Mouse (Mus musculus) stomach, embryonic 15.5 days (tissue): ENCODE data around the gene Rab40b. TPM values are rescaled to one million over a fixed set of nuclear protein-coding genes. Genes with fewer than 3 reads are reported as not detected.
"Not testable (repeated sequence)": the region's sequence is repeated elsewhere in the genome, so short reads cannot be mapped to it uniquely, and the experiment has no call there.

ENCODE experiments used
- ATAC-seq: fragments of 200-750 bp; cut with Nextera tagmentation; 2 replicates; pipeline ENCODE4 v1.8.0; 2017; ENCODE audit warnings: low read depth, moderate number of reproducible peaks, moderate TSS enrichment; ENCODE audit not compliant: insufficient read depth, low FRiP score
- H3K27ac ChIP-seq: fragments of 300-500 bp; sonication (generic); 2 replicates; pipeline ENCODE4 v1.5.1; 2015; ENCODE audit warnings: mild to moderate bottlenecking, inconsistent platforms
- H3K27me3 ChIP-seq: fragments of 300-500 bp; sonication (generic); replicated peaks from 2 replicates; pipeline ENCODE4 v1.6.1; 2015; ENCODE audit warnings: inconsistent platforms
- H3K36me3 ChIP-seq: fragments of 300-500 bp; sonication (generic); 2 replicates; pipeline ENCODE4 v1.6.1; 2015; ENCODE audit warnings: inconsistent platforms
- H3K4me1 ChIP-seq: fragments of 300-500 bp; sonication (generic); 2 replicates; pipeline ENCODE4 v1.6.1; 2015; ENCODE audit warnings: inconsistent platforms
- H3K4me2 ChIP-seq: fragments of 300-500 bp; sonication (generic); 2 replicates; pipeline ENCODE4 v1.6.1; 2015; ENCODE audit warnings: mild to moderate bottlenecking, inconsistent platforms
- H3K4me3 ChIP-seq: fragments of 300-500 bp; sonication (generic); replicated peaks from 2 replicates; pipeline ENCODE4 v1.5.1; 2015; ENCODE audit warnings: inconsistent platforms
- H3K9ac ChIP-seq: fragments of 300-500 bp; sonication (generic); 2 replicates; pipeline ENCODE4 v1.6.1; 2015; ENCODE audit warnings: inconsistent platforms
- H3K9me3 ChIP-seq: fragments of 300-500 bp; sonication (generic); 2 replicates; pipeline ENCODE4 v1.6.1; 2016; ENCODE audit warnings: inconsistent platforms
- WGBS: fragments of 180-500 bp; shearing (Covaris S2); methylation state at CpG from one replicate; pipeline ENCODE4 v1.1.7; 2015; 5-methylcytosine and 5-hydroxymethylcytosine counted together
- polyA plus RNA-seq: library from polyadenylated mRNA; unstranded; fragments of >200 nt; fragmentation: Nextera tagmentation; extraction: Ambion mirVana; gene quantifications from 2 replicates; pipeline ENCODE4 v1.2.1, GENCODE M21; 2015

The Rab40b gene
- polyA plus RNA-seq, 1 experiment from 2014 or later, result 7.6 TPM

DNA sequence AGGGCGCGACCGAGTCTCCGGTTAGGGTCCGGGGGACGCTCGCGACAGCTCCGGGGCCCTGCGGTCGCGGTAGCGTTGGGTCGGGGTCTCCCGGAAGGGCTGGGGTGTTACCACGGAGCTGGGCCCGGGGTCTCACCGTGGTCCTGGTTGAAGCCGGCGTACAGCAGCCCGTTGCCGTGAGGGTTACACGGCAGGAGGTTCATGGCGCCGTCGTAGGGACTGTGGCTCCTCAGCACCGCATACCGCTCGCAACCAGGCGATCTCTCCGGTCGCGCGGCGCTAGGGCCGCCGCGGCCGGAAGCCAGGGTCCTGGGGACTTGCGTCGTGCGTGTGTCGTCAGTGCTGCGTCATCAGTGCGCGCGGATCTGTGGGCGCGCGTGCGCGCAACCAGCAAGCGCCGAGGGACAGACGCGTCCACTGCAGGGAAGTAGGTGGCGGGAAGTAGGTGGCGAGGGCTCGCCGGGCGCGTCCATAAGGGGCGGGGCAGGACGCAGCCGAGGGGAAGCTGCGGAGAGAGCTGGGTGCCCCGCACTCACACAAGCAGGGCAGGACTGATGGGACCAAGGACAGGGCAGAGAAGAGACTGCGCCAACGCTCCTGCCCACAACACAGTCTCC lies 33.9 kb downstream of the Rab40b start, which contains the start of gene Wdr45b:
Gene Wdr45b (minus strand): TSS at position 355 of the 617 bp plus-strand sequence.
- under 1% methylated on average over 69 of the region's 69 CpGs for WGBS
- H3K4me3 ChIP-seq, result peak within 1 kb of the TSS; percentile 87
- ATAC-seq, result peak; percentile 96

DNA sequence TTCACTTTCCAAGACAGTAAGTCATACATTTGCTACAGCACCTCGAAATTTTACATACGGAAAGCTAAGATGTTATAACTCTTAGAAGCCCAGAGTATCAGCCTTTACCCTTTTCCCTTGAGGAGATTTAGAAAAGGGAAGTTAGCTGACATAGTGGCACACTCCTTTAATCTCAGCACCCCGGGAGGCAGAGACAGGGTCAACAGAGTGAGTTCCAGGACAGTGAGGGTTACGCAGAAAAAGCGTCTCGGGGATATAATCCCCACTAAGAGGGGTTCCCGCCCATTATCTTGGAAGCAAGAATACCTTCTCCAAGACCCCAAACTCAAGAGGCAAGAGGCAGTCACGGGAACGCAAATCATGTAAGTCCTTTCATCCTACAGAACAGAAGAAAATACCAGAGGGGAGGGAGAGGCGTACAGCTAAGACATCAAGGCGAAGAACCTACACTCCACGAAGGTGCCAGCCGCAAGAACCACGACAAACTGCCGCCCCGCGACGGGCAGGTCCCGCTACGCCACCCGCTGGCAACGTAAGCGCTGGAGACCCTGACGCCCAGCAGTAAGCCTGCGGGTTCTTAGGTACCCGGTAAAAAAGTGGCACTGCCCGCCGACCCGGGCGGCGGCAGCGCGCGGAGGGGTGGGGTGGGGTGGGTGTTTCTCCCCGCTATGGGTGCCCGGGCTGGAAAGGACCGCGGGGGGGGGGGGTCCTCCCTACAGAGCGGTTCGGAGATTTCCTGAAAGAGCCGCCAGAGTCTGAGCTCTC lies 34.5 kb downstream of the Rab40b start:
- H3K27ac ChIP-seq, result peak overlapping the region; percentile 84
- H3K4me1 ChIP-seq, result peaks cover 12% of the 10 kb centered on the region
- H3K9ac ChIP-seq, result peak overlapping the region; percentile 64
- no peaks in the 10 kb centered on the region for H3K9me3 ChIP-seq
- peak; percentile 29; the same call in 1 of the 2 replicates for ATAC-seq
- H3K4me3 ChIP-seq, result peak overlapping the region; percentile 87
- peak overlapping the region; percentile 83 for H3K4me2 ChIP-seq
- WGBS, result 2% methylated on average over 40 of the region's 41 CpGs
- no peaks in the 10 kb centered on the region for H3K36me3 ChIP-seq
- no peaks in the 10 kb centered on the region for H3K27me3 ChIP-seq

More for the DNA sequence above, 33.9 kb downstream of the Rab40b start, which contains the start of gene Wdr45b:
- H3K4me2 ChIP-seq, result peak within 1 kb of the TSS; percentile 83
- H3K9ac ChIP-seq, result peak within 1 kb of the TSS; percentile 64
- H3K36me3 ChIP-seq, result no peaks in the 10 kb centered on the region
- H3K27me3 ChIP-seq, result no peaks in the 10 kb centered on the region
- peaks cover 12% of the 10 kb centered on the region for H3K4me1 ChIP-seq
- no peaks in the 10 kb centered on the region for H3K9me3 ChIP-seq
- H3K27ac ChIP-seq, result peak within 1 kb of the TSS; percentile 84

GRCm38 (mm10) chr11:121348727-121349126 lies 39.3 kb downstream of the Rab40b start:
- peaks cover 15% of the 10 kb centered on the region for H3K36me3 ChIP-seq
- not testable (repeated sequence) for H3K9me3 ChIP-seq, ATAC-seq, H3K4me2 ChIP-seq, H3K4me3 ChIP-seq, H3K9ac ChIP-seq, H3K27me3 ChIP-seq, H3K27ac ChIP-seq
- H3K4me1 ChIP-seq, result peaks cover 10% of the 10 kb centered on the region
- WGBS, result 77% methylated on average over 3 of the region's 3 CpGs

- Histone ChIP-seq H3K9me3 (no peaks in the 10 kb centered on the region), H3K4me3 (no peak overlapping the region), H3K27me3 (no peaks in the 10 kb centered on the region), H3K4me2 (no peak overlapping the region), H3K36me3 (peaks cover 15% of the 10 kb centered on the region), H3K27ac (no peak overlapping the region), H3K9ac (no peak overlapping the region), H3K4me1 (peaks cover 7% of the 10 kb centered on the region)
- ATAC-seq, result no peak
- 83% methylated on average over 2 of the region's 2 CpGs for WGBS
Observed at GRCm38 (mm10) chr11:121348166-121348565, 39.9 kb downstream of the Rab40b start.

GRCm38 (mm10) chr11:121347036-121347435 lies 41.0 kb downstream of the Rab40b start:
- WGBS, result 87% methylated on average over 2 of the region's 2 CpGs
- Histone ChIP-seq H3K4me1 (no peaks in the 10 kb centered on the region), H3K4me3 (no peak overlapping the region), H3K9me3 (no peaks in the 10 kb centered on the region), H3K27me3 (no peaks in the 10 kb centered on the region), H3K36me3 (peaks cover 15% of the 10 kb centered on the region), H3K27ac (no peak overlapping the region), H3K9ac (no peak overlapping the region), H3K4me2 (no peak overlapping the region)
- no peak for ATAC-seq

DNA sequence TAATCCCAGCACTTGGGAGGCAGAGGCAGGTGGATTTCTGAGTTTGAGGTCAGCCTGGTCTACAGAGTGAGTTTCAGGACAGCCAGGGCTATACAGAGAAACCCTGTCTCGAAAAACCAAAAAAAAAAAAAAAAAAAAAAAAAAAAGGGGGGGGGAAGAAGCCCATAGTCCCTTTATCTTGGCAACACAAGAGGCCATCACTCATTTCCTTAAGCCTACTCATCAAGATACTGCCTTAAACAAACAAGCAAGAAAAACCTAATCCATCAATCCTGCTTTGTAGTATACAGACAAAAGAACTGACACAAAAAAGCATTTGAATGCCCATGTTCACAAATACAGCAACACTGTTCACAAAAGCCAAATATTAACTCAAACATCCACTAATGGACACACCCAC lies 45.6 kb downstream of the Rab40b start:
- H3K4me1 ChIP-seq, H3K27me3 ChIP-seq, H3K9me3 ChIP-seq, H3K27ac ChIP-seq, ATAC-seq, H3K4me3 ChIP-seq, H3K4me2 ChIP-seq, H3K9ac ChIP-seq: not testable (repeated sequence)
- WGBS, result 13% methylated on average over 1 of the region's 1 CpGs
- peaks cover 16% of the 10 kb centered on the region for H3K36me3 ChIP-seq

GRCm38 (mm10) chr11:121340287-121340686 lies 47.8 kb downstream of the Rab40b start:
- H3K4me2 ChIP-seq, result no peak overlapping the region
- no peaks in the 10 kb centered on the region for H3K9me3 ChIP-seq
- peaks cover 14% of the 10 kb centered on the region for H3K36me3 ChIP-seq
- H3K4me1 ChIP-seq, result no peaks in the 10 kb centered on the region
- H3K27me3 ChIP-seq, result no peaks in the 10 kb centered on the region
- no peak overlapping the region for H3K4me3 ChIP-seq
- 77% methylated on average over 1 of the region's 1 CpGs for WGBS
- no peak for ATAC-seq
- H3K9ac ChIP-seq, result no peak overlapping the region
- H3K27ac ChIP-seq, result no peak overlapping the region

DNA sequence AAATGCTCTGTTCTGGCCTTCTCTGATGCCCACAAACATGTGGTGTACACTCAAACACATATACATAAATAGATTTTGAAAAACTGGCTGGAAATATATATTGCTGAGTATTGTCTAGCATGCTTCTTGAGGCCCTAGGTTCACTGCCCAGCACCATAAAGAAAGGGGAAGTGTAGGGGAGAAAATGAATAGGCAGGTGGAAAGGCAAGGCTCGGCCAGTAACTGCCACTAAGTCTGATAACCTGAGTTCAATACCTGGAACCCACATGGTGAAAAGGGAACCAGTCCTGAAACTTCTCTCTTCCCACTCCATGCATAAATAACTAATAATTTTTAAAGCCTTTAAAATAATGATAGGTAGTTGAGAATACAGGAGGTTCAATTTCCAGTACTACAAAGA lies 48.4 kb downstream of the Rab40b start:
- peaks cover 17% of the 10 kb centered on the region for H3K36me3 ChIP-seq
- H3K27me3 ChIP-seq, result no peaks in the 10 kb centered on the region
- H3K9me3 ChIP-seq, result no peaks in the 10 kb centered on the region
- no peaks in the 10 kb centered on the region for H3K4me1 ChIP-seq
- no peak overlapping the region for H3K4me3 ChIP-seq
- H3K9ac ChIP-seq, result no peak overlapping the region
- ATAC-seq, result no peak
- WGBS, result 88% methylated on average over 1 of the region's 1 CpGs
- no peak overlapping the region for H3K27ac ChIP-seq
- H3K4me2 ChIP-seq, result no peak overlapping the region

- Histone ChIP-seq H3K27me3 (no peaks in the 10 kb centered on the region), H3K4me2 (no peak overlapping the region), H3K36me3 (peaks cover 39% of the 10 kb centered on the region), H3K4me3 (no peak overlapping the region), H3K27ac (no peak overlapping the region), H3K9me3 (no peaks in the 10 kb centered on the region), H3K4me1 (no peaks in the 10 kb centered on the region), H3K9ac (no peak overlapping the region)
- WGBS, result 88% methylated on average over 3 of the region's 3 CpGs
- no peak for ATAC-seq
Observed at GRCm38 (mm10) chr11:121331641-121332040, 56.4 kb downstream of the Rab40b start.

DNA sequence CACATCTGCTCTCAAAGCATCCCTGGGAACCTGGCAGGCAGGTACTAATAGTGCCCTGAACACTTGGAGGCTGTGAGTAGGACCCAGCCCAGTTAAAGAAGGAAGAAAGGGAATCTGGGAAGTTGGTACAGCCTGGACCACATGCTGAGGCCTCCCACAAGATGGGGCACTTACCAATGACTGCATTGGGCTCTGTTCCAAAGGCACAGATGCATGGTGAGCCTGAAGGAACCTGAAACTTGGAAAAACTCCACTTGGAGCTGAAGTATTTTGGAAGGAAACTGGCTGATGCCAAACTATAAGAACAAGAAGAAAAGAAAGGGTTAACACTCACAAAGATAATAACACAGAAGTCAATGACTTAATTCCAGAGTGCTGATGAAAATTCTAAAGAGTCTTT lies 59.4 kb downstream of the Rab40b start:
- Histone ChIP-seq H3K36me3 (peaks cover 27% of the 10 kb centered on the region), H3K9me3 (no peaks in the 10 kb centered on the region), H3K27me3 (no peaks in the 10 kb centered on the region), H3K27ac (no peak overlapping the region), H3K4me1 (no peaks in the 10 kb centered on the region), H3K4me2 (no peak overlapping the region), H3K4me3 (no peak overlapping the region), H3K9ac (no peak overlapping the region)
- no peak for ATAC-seq

GRCm38 (mm10) chr11:121328206-121328605 lies 59.8 kb downstream of the Rab40b start:
- Histone ChIP-seq H3K27ac (no peak overlapping the region), H3K4me2 (no peak overlapping the region), H3K4me1 (no peaks in the 10 kb centered on the region), H3K36me3 (peaks cover 27% of the 10 kb centered on the region), H3K9ac (no peak overlapping the region), H3K27me3 (no peaks in the 10 kb centered on the region), H3K9me3 (no peaks in the 10 kb centered on the region), H3K4me3 (no peak overlapping the region)
- 95% methylated on average over 9 of the region's 9 CpGs for WGBS
- no peak for ATAC-seq

- Histone ChIP-seq H3K27ac (no peak overlapping the region), H3K4me3 (no peak overlapping the region), H3K4me2 (no peak overlapping the region), H3K9ac (no peak overlapping the region), H3K4me1 (no peaks in the 10 kb centered on the region), H3K36me3 (peaks cover 21% of the 10 kb centered on the region), H3K27me3 (no peaks in the 10 kb centered on the region), H3K9me3 (no peaks in the 10 kb centered on the region)
- ATAC-seq, result no peak
- 95% methylated on average over 5 of the region's 5 CpGs for WGBS
Observed at GRCm38 (mm10) chr11:121326681-121327080, 61.4 kb downstream of the Rab40b start.
